Mouse (Mus musculus): ENCODE measurements around the gene Atad2b.

GRCm38 (mm10) chr12:4905946-4906345, 11.2 kb upstream of the Atad2b start:
- 0 out of 2 replicates have a peak, but pooled peaks have one; percentile 7 for TF ChIP-seq CTCF (IDR thresholded peaks at IDR 0.05)
- TF ChIP-seq EP300 (IDR thresholded peaks at IDR 0.05; ENCODE audit: insufficient read depth, low read depth, low read length) = no peak
